Mouse (Mus musculus) CH12F3 (cell line): ENCODE measurements around the gene Gm43518.

ENCODE experiments used
- in situ Hi-C: fragments of 300-500 bp; cut with MboI; formaldehyde crosslinking; loops from 2 replicates; pipeline ENCODE4 v1.14.3; 2020; ENCODE audit warnings: low sequenced_read_pairs

Gm43518 gene

DNA sequence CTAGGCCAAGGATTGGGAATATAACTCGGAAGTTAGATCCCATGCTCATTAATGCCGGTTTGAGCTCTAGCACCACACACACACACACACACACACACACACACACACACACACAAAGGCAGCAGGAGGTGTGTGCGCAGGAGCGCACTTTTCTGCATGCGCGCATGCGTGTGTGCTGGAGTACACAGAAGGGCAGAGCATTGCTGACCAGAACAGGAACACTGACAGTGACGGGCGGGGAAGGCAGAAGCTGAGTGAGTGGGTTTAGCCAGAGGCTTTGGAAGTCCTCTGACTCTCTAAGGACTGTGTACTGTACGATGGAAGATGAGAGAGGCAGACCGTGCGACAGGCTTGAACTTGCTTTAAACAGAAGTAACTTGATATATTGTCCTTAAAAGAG lies 6.3 kb downstream of the Gm43518 start:
- in situ Hi-C loops = no loop called here

GRCm38 (mm10) chr5:123933957-123934591 lies 6.9 kb downstream of the Gm43518 start:
- in situ Hi-C loops = no loop called here

GRCm38 (mm10) chr5:123935931-123936330 lies 8.7 kb downstream of the Gm43518 start:
- in situ Hi-C loops = no loop called here

DNA sequence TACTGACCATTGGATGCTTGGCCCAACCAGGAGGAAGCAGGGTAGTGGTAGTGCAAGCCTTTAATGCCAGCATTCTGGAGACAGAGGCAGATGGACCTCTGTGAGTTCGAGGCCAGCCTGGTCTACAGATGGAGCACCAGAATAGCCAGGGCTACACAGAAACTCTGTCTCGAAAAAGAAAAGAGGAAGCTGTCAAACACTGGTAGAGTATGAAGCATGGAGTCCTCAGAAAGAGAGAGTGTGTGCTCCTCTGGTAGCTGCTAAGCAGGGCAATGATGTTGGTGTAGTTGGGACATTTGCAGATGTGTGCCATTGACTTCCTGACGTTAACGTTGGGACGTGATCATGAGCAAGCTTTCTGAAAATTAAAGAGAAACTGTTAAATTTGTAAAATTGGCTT lies 11.3 kb downstream of the Gm43518 start:
- in situ Hi-C loops = no loop called here

- in situ Hi-C loops = loop anchor here (5.0 kb wide), 1 partner anchor 41 kb away; no protein-coding TSS in a partner anchor
Measured at GRCm38 (mm10) chr5:123946546-123946945, 19.3 kb downstream of the Gm43518 start.

- in situ Hi-C loops = loop anchor here (5.0 kb wide), 1 partner anchor 40 kb away; no protein-coding TSS in a partner anchor
Measured at GRCm38 (mm10) chr5:123947041-123947761, 20.0 kb downstream of the Gm43518 start.

GRCm38 (mm10) chr5:123952365-123953045 lies 25.3 kb downstream of the Gm43518 start:
- in situ Hi-C loops = no loop called here

- in situ Hi-C loops = no loop called here
Measured at GRCm38 (mm10) chr5:123957213-123957612, 30.0 kb downstream of the Gm43518 start.

DNA sequence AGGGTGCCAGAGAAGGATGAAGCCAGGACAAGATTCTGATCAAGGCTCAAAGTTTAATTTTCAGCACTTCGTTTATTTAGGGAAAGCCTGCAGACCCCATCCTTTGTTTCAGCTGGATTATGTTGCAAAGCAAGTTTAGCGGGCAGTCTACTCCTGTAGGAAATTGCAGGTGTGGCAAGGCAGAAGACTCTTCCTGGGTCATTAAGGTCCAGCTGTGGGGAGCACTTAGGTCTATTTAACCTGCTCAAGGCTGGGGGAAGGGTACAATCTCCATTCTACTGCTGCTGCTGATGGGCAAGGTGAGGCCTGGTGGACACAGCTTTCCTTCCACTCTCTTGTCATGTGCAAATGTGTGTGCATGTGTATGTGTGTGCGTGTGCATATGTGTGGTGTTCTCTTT lies 31.8 kb downstream of the Gm43518 start:
- in situ Hi-C loops = no loop called here

- in situ Hi-C loops = no loop called here
Measured at GRCm38 (mm10) chr5:123960129-123960528, 32.9 kb downstream of the Gm43518 start.

DNA sequence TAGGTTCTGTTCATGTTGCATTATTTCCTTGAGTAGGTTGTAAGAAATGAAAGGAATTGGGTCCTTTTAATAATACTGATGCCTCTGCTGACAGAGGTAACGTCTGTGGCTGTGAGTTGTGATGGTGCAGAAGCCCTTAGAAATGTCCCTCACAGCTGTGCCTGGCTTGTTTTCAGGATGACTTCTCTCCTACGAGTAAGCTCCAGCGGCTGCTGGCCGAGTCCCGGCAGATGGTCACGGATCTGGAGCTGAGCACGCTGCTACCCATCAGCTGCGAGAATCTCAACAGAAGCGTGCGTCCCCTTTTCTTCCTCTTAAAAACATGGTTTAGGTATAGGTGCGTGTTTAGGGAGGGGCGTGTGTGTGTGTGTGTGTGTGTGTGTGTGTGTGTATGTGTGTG lies 33.8 kb downstream of the Gm43518 start:
- in situ Hi-C loops = no loop called here

- in situ Hi-C loops = no loop called here
Measured at GRCm38 (mm10) chr5:123964208-123964607, 37.0 kb downstream of the Gm43518 start.

DNA sequence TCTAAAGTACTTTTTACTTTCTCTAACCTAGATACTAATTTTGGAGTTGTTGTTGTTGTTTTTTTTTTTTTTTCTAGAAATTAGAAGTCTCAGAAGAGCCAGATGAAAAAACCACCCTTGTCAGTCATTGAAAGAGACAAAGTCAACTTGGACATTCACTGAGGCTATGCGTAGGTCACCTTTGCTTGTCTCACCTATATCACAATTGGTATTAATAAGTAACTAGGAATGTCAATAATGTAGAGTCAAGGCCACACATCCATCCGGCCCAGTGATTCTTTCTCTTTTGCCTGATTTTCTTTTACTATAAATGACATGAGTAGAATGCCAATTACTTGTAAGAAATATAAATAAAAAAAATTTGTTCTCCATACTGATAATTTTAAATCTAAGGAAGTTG lies 39.5 kb downstream of the Gm43518 start:
- in situ Hi-C loops = no loop called here

DNA sequence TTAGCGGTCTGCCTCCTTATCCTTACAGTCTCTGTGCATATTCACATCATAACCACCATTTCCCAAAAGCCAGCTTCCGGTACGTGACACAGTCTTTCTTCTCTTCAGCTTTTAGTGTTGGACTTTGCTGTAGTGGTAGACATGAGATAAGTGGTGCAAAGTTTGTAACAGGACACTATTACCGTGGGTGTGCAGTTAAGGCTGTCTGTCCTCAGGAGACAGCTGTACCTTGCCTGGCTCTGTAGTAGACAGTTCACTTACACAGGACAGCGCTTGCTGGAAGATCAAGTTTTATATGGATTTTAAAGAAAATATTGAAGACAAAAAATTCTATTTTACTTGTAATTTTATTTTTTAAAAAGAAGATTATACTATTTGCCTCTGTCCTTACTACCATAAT lies 41.2 kb downstream of the Gm43518 start:
- in situ Hi-C loops = no loop called here

GRCm38 (mm10) chr5:123969216-123969615 lies 42.0 kb downstream of the Gm43518 start:
- in situ Hi-C loops = no loop called here

DNA sequence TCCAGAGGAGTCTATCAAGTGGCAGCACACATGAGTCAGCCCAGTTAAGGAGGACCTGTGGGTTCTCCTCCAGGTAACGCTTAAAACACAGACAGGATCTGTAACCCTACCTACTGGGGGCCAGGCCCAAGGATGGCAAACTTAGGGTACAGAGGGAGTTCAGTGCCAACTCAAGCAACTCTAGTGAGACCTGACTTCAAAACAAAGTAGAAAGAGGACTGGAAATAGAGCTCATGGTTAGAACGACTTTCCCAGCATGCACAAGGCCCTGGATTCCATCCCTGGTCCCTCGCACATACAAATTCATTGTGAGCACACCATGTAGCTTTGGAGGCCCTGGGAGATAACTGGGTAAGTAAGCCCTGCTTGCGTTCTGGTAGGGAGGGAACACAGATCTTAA lies 43.4 kb downstream of the Gm43518 start:
- in situ Hi-C loops = no loop called here

DNA sequence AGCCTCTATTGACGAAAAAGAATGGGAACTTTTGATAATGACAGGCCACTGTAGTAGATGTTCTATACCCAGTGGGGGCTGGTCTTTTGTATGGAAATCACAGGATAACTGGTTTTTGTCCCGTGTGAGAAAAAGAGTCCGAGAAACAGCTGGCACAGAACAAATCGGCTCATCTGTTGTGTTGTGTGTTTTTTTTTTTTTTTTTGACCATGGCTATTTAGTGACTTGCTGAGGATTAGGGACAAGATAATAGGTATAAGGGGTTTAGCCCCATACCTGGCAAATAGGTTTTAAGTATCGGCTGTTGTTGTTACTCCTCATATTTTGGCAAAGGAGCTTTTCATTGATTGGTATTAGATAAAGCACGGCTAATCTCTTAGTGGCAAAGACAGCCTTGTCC lies 45.2 kb downstream of the Gm43518 start:
- in situ Hi-C loops = no loop called here

DNA sequence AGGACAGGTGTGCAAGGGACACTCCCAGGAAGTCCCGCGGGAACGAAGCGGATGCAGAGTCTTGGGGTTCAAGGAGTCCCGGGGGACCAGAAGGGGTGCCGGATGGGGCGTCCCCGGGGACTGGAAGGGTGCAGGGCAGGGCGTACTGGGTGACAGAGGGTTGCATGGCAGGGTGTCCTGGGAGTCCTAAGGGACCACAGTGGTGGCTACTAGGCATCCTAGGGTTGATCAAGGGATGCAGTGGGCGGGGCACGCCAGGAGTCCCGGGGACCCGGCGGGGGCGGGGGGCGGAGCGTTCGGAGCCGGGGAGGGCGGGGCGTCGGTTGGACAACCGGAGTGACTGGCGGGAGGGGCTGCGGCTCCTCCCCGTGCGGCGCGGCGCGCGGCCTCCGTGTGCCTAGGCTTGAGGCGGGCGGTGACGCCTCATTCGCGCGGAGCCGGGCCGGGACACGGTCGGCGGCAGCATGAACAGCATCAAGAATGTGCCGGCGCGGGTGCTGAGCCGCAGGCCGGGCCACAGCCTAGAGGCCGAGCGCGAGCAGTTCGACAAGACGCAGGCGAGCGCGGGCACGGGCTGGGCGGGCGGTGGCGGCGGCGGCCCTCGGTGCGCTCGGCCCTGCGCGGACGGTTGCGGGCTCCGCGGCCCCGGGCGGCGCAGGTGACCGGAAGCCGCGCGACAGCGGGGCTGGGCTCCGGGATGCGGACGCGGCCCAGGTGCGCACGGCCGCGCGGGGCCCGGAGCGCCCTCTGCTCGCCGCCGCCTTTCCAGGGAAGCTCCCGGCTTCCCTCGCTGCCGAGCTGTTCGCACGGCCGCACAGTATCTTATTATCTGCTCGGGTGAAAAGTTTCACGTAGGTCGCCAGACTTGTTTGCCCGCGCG lies 46.3 kb downstream of the Gm43518 start, which contains the start of gene Hip1r:
TSS of gene Hip1r (plus strand) at position 330 of the 880 bp plus-strand sequence.
- in situ Hi-C loops = no loop called here

DNA sequence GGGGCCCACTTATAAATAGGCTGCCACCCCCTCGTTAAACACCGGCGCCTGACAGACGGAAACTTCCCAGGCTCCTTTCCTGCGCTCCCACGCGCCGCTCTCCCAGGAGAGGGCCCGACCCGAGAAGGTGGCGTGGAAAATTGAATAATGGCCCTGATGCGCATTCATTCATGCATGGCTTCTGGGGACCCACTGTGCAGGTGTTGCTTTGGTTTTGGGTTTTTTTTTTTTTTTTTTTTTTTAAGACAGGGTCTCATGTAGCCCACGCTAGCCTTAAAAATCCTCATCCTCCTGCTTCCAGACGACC lies 46.9 kb downstream of the Gm43518 start:
- in situ Hi-C loops = no loop called here

DNA sequence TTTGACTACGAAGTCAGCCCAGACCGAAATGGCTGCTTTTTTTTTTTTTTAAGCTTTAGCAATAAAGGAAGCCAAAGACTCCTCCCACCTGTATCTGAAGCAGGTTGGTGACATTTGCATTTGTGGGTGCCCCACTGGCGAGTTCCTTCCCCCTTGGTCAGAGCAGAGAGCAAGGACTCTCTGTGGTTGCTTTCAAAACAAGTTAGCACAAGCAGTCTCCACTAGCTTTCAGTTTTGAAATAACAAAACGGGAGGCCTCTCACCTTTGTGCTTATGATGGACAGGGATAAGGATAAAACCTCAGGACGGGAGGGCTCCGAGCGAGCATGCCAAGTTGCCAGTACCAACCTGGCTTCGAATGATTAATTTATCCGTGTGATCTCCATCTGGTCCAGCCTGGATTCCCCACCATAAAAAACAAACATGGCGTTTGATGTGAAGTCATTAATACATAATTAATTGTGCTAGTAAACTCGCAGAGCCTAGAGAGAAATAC lies 47.4 kb downstream of the Gm43518 start:
- in situ Hi-C loops = no loop called here

GRCm38 (mm10) chr5:123975668-123976180 lies 48.5 kb downstream of the Gm43518 start:
- in situ Hi-C loops = no loop called here
